Mouse (Mus musculus): Measurements from ENCODE around the gene Prc1. TPM values are rescaled to one million over a fixed set of nuclear protein-coding genes. Genes with fewer than 3 reads are reported as not detected.
"Not testable (repeated sequence)": the region's sequence is repeated elsewhere in the genome, so short reads cannot be mapped to it uniquely, and the experiment has no call there.

The Prc1 gene
- polyA plus RNA-seq, 1 experiment from 2014 or later, result 180 TPM

GRCm38 (mm10) chr7:80323336-80323735 is 29.1 kb downstream of the Prc1 start:
- peak overlapping the region; percentile 61 for H3K4me3 ChIP-seq
- peak overlapping the region; percentile 63 for H3K9ac ChIP-seq (replicated peaks)
- WGBS, result 23% methylated on average over 8 of the region's 8 CpGs
- ATAC-seq (ENCODE audit: low FRiP score, low read depth), result no peak
- H3K4me1 ChIP-seq, result peaks cover 15% of the 10 kb centered on the region
- H3K27ac ChIP-seq (replicated peaks), result 0 out of 2 replicates have a peak overlapping the region, but pooled peaks have one; percentile 80
- H3K27me3 ChIP-seq, result no peaks in the 10 kb centered on the region
- H3K36me3 ChIP-seq, result peaks cover 67% of the 10 kb centered on the region
- peak overlapping the region; percentile 81 for H3K4me2 ChIP-seq (replicated peaks)
- H3K9me3 ChIP-seq, result no peaks in the 10 kb centered on the region

DNA sequence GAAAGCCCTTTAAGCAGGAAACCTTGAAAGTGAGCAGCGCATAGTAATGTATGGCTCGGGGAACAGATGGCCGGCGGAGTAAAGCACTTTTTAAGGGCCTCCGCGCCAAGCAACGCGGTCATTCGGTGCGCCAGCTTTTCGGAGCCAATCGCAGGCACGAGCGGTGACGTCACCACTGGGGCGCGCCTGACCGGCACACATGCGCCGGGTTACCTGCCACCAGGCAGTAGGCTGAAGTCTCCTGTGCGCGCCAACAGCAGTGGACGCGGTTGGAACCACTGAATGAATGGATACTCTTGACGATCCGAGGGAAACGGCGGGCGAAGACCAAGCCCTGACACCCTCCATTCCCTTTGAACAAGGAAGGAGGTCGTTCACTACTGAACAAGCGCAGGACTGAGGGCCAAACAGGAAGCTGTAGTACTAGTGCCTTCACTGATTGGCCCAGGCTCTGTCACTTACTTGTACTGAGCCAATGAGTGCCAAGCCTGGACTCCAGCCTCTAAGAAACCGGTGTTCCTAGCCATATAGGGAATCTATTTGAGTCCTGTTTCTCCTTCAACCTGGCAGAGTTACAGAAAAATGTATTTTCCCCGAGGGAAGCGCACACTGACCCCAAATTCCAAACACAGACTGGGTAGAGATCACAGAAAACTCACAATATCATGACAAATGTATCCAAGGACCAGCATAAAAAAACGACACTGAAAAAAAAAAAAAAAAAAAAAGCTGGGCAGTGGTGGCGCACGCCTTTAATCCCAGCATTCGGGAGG is 30.0 kb downstream of the Prc1 start, which contains the start of gene Rccd1:
Gene Rccd1, minus strand, starts transcription at position 412 of the 773 bp plus-strand sequence.
- peak within 1 kb of the TSS; percentile 63 for H3K9ac ChIP-seq (replicated peaks)
- H3K4me3 ChIP-seq, result peak within 1 kb of the TSS; percentile 61
- H3K9me3 ChIP-seq, result no peaks in the 10 kb centered on the region
- H3K36me3 ChIP-seq, result peaks cover 68% of the 10 kb centered on the region
- no peaks in the 10 kb centered on the region for H3K27me3 ChIP-seq
- H3K4me1 ChIP-seq, result peaks cover 15% of the 10 kb centered on the region
- WGBS, result 1% methylated on average over 38 of the region's 38 CpGs
- peak; percentile 99 for ATAC-seq (ENCODE audit: low FRiP score, low read depth)
- peak within 1 kb of the TSS; percentile 81 for H3K4me2 ChIP-seq (replicated peaks)
- peak within 1 kb of the TSS; percentile 80 for H3K27ac ChIP-seq (replicated peaks)

GRCm38 (mm10) chr7:80324816-80325119 is 30.5 kb downstream of the Prc1 start:
- WGBS, result 45% methylated on average over 5 of the region's 5 CpGs
- peak overlapping the region; percentile 80; the same call in 1 of the 2 replicates for H3K27ac ChIP-seq (replicated peaks)
- ATAC-seq (ENCODE audit: low FRiP score, low read depth); H3K9ac ChIP-seq (replicated peaks); H3K9me3 ChIP-seq; H3K27me3 ChIP-seq; H3K4me3 ChIP-seq: not testable (repeated sequence)
- peaks cover 15% of the 10 kb centered on the region for H3K4me1 ChIP-seq
- peaks cover 69% of the 10 kb centered on the region for H3K36me3 ChIP-seq
- H3K4me2 ChIP-seq (replicated peaks), result peak overlapping the region; percentile 81; the same call in 1 of the 2 replicates

GRCm38 (mm10) chr7:80325292-80325868 is 31.1 kb downstream of the Prc1 start:
- H3K36me3 ChIP-seq, result peaks cover 69% of the 10 kb centered on the region
- H3K9ac ChIP-seq (replicated peaks), result no peak overlapping the region
- peaks cover 15% of the 10 kb centered on the region for H3K4me1 ChIP-seq
- no peak overlapping the region for H3K4me2 ChIP-seq (replicated peaks)
- WGBS, result 95% methylated on average over 16 of the region's 16 CpGs
- H3K9me3 ChIP-seq, result no peaks in the 10 kb centered on the region
- no peak overlapping the region for H3K4me3 ChIP-seq
- ATAC-seq (ENCODE audit: low FRiP score, low read depth), result no peak
- 0 out of 2 replicates have a peak overlapping the region, but pooled peaks have one; percentile 46 for H3K27ac ChIP-seq (replicated peaks)
- H3K27me3 ChIP-seq, result no peaks in the 10 kb centered on the region

- Histone ChIP-seq H3K27me3 (no peaks in the 10 kb centered on the region), H3K4me3 (no peak overlapping the region), H3K4me2 (replicated peaks) (no peak overlapping the region), H3K9ac (replicated peaks) (no peak overlapping the region), H3K4me1 (peaks cover 15% of the 10 kb centered on the region), H3K27ac (replicated peaks) (no peak overlapping the region), H3K36me3 (peaks cover 69% of the 10 kb centered on the region), H3K9me3 (no peaks in the 10 kb centered on the region)
- ATAC-seq (ENCODE audit: low FRiP score, low read depth), result no peak
- 94% methylated on average over 19 of the region's 19 CpGs for WGBS
These were observed 31.8 kb downstream of the Prc1 start for GRCm38 (mm10) chr7:80326076-80326475.

- H3K4me2 ChIP-seq (replicated peaks), result no peak overlapping the region
- WGBS, result 88% methylated on average over 8 of the region's 8 CpGs
- H3K9ac ChIP-seq (replicated peaks), result no peak overlapping the region
- no peak for ATAC-seq (ENCODE audit: low FRiP score, low read depth)
- H3K9me3 ChIP-seq, result no peaks in the 10 kb centered on the region
- H3K27ac ChIP-seq (replicated peaks), result no peak overlapping the region
- H3K36me3 ChIP-seq, result peaks cover 99% of the 10 kb centered on the region
- no peaks in the 10 kb centered on the region for H3K4me1 ChIP-seq
- no peaks in the 10 kb centered on the region for H3K27me3 ChIP-seq
- no peak overlapping the region for H3K4me3 ChIP-seq
These were observed 36.0 kb downstream of the Prc1 start for GRCm38 (mm10) chr7:80330278-80330677.

DNA sequence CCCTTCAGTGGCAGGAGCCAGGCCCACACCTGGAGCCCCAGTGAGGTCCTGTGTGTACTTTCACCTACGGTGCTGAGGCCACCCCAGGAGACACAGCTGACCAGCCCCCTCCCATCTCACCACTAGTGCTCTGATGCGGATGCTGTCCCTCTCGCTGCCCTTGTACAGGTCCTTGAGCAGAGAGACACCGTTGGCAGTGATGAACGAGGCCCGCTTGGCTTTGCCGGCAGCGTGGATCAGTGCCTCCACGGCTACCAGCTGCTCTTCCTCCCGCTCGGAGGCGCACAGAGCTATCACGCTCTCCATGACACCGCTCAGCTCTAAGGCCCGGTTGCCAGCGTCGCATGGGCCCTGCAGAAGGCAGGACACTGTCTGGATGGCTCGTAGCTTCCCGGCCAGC is 37.2 kb downstream of the Prc1 start:
- 98% methylated on average over 19 of the region's 19 CpGs for WGBS
- Histone ChIP-seq H3K4me3 (no peak overlapping the region), H3K4me1 (no peaks in the 10 kb centered on the region), H3K27me3 (no peaks in the 10 kb centered on the region), H3K36me3 (peaks cover 99% of the 10 kb centered on the region), H3K4me2 (replicated peaks) (no peak overlapping the region), H3K9ac (replicated peaks) (no peak overlapping the region), H3K9me3 (no peaks in the 10 kb centered on the region), H3K27ac (replicated peaks) (no peak overlapping the region)
- ATAC-seq (ENCODE audit: low FRiP score, low read depth), result no peak

DNA sequence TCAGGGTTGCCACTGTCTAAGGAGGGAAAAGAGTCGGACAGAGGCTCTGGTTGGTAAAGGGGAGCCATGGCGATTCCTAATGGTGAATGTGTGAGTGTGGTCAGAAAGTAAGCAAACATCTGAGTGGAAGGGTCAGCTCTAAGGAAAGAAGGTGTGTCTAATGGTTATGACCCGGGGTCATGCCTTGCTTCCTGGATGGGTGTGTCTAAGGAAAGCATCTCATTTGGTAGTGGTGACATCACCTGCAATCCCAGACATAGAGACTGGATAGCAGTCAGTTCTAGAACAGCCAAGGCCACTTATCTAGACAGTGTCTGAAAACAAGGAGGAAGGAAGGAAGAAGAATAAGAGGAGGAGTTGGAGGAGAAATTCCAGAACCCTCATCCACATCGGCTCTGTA is 40.6 kb downstream of the Prc1 start:
- H3K36me3 ChIP-seq, result peaks cover 80% of the 10 kb centered on the region

DNA sequence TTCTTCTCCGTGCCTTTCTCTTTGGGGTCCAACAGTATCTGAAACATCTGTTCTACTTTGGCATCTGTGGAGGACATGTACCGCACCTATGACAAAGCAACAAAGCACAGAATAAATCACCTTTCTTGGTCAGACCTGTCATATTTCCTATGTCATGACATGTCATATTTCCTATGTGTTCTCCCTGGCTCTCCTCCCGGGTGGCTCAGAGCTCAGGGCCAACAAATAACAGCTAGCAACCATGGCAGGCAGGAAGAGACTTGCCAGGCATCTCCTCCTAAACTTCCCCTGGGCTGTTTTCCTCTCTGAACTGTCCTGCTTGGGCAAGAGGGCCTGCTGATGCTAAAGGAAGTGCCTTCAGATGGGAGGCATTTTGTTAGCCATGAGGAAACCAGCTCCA is 42.7 kb downstream of the Prc1 start:
- Histone ChIP-seq H3K27me3 (no peaks in the 10 kb centered on the region), H3K4me3 (no peak overlapping the region), H3K4me1 (peaks cover 36% of the 10 kb centered on the region), H3K27ac (replicated peaks) (no peak overlapping the region), H3K9me3 (no peaks in the 10 kb centered on the region), H3K36me3 (peaks cover 59% of the 10 kb centered on the region), H3K4me2 (replicated peaks) (no peak overlapping the region), H3K9ac (replicated peaks) (no peak overlapping the region)
- no peak for ATAC-seq (ENCODE audit: low FRiP score, low read depth)
- 93% methylated on average over 3 of the region's 3 CpGs for WGBS

More for the DNA sequence above, 40.6 kb downstream of the Prc1 start:
- no peak for ATAC-seq (ENCODE audit: low FRiP score, low read depth)
- Histone ChIP-seq H3K9ac (replicated peaks) (no peak overlapping the region), H3K4me1 (peaks cover 19% of the 10 kb centered on the region), H3K4me3 (no peak overlapping the region), H3K27me3 (no peaks in the 10 kb centered on the region), H3K9me3 (no peaks in the 10 kb centered on the region), H3K4me2 (replicated peaks) (no peak overlapping the region), H3K27ac (replicated peaks) (no peak overlapping the region)
- 95% methylated on average over 4 of the region's 4 CpGs for WGBS

GRCm38 (mm10) chr7:80339371-80339770 is 45.1 kb downstream of the Prc1 start:
- Histone ChIP-seq H3K4me1 (peaks cover 52% of the 10 kb centered on the region), H3K27ac (replicated peaks) (peak overlapping the region; percentile 82), H3K4me3 (peak overlapping the region; percentile 68), H3K4me2 (replicated peaks) (peak overlapping the region; percentile 86), H3K36me3 (peaks cover 36% of the 10 kb centered on the region), H3K9me3 (no peaks in the 10 kb centered on the region), H3K27me3 (no peaks in the 10 kb centered on the region), H3K9ac (replicated peaks) (peak overlapping the region; percentile 77)
- ATAC-seq (ENCODE audit: low FRiP score, low read depth), result no peak
- 10% methylated on average over 17 of the region's 17 CpGs for WGBS

DNA sequence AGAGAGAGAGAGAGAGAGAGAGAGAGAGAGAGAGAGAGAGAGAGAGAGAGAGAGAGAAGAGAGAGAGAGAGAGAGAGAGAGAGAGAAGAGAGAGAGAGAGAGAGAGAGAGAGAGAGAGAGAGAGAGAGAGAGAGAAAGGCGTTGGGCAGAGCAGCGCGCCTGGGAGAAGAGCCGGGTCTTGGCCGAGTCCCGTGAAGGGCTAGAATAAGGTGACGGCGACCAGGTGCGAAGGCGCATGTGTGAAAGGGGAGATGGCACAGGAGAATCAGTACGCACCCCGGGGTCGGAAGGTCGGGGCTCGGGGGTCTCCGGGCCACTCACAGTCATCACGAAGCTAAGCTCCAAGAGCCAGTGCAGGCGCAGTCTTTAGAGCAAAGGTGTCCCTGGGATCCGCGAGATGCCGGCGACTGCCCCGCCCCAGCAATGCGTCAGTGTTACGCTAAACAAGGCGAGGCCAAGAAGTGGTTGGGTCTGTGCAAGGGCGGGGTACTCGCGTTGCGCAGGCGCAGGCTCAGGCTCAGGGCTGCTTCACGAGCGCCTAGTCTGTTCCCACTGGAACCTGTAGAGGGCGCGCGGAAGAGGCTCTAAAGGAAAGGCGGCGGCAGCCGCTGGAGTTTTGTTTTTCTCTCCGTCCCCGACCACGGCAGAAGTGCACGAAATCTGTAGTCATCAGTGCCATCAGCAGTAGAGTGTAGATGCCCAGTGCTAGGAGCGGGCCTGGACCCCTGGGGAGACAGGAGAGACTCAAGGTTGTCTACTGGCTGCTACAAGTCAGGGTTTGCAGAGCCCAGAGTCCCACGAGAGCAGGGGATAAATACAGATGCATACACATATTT is 45.8 kb downstream of the Prc1 start:
- H3K36me3 ChIP-seq, result peaks cover 30% of the 10 kb centered on the region
- WGBS, result under 1% methylated on average over 45 of the region's 45 CpGs
- H3K27me3 ChIP-seq, result no peaks in the 10 kb centered on the region
- H3K27ac ChIP-seq (replicated peaks), result peak overlapping the region; percentile 82
- peak overlapping the region; percentile 68 for H3K4me3 ChIP-seq
- peaks cover 52% of the 10 kb centered on the region for H3K4me1 ChIP-seq
- H3K9me3 ChIP-seq, result no peaks in the 10 kb centered on the region
- peak overlapping the region; percentile 86 for H3K4me2 ChIP-seq (replicated peaks)
- ATAC-seq (ENCODE audit: low FRiP score, low read depth), result peak; percentile 96
- H3K9ac ChIP-seq (replicated peaks), result peak overlapping the region; percentile 77

- Histone ChIP-seq H3K4me1 (peaks cover 52% of the 10 kb centered on the region), H3K27ac (replicated peaks) (peak within 1 kb of the TSS; percentile 82), H3K27me3 (no peaks in the 10 kb centered on the region)
These were observed 46.5 kb downstream of the Prc1 start, which contains the start of gene Unc45a for GRCm38 (mm10) chr7:80340793-80341192. Gene Unc45a, minus strand, starts transcription at chr7:80341005.

More at GRCm38 (mm10) chr7:80340793-80341192, 46.5 kb downstream of the Prc1 start, which contains the start of gene Unc45a:
- Histone ChIP-seq H3K4me3 (peak within 1 kb of the TSS; percentile 68), H3K9me3 (no peaks in the 10 kb centered on the region), H3K4me2 (replicated peaks) (peak within 1 kb of the TSS; percentile 86), H3K36me3 (peaks cover 25% of the 10 kb centered on the region), H3K9ac (replicated peaks) (peak within 1 kb of the TSS; percentile 77)
- peak; percentile 42 for ATAC-seq (ENCODE audit: low FRiP score, low read depth)
- WGBS, result 2% methylated on average over 11 of the region's 11 CpGs

Measured in midbrain, embryonic 12.5 days (tissue).